Mouse (Mus musculus): ENCODE results near the gene Nek6.

The Nek6 gene

DNA sequence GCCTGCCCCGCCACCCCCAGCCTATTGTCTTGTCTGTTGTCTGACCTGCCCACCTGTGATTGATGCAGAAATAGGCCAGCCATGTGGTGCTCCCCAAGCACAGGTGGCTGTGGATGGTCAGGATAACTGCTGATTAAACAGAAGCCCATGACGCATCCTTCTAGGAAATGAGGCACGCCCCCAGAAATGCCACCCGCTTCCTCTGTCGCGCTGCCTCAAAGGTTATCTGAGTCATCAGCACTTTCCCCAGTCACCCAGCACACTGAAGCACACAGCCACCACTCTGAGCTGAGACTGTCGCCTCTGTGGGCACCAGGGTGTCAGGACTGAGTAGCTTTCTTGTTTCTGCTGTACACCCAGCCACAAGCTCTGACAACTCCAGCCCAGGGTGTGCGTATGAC, 24.9 kb downstream of the Nek6 start:
- no peak for DNase-seq (ENCODE audit: low spot score in 2 of 2)

DNA sequence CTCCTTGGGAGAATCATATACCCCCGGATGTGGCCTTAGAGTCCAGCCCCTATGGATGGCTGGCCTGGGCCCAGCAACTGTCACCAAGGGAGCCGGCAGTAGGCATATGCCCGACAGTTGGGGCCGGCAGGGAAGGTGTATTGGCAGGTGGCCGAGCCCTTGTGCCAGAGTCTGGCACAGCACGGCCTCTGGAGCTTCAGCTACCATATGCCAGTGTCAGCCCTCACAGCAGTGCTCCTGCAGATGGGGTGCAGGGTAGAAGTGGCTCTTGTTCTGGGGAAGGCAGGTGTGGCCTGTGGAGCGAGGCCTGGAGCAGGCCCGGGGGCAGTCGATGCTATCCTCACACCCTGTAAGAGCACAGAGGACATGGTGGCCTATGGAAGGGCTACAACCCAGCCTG, 28.2 kb downstream of the Nek6 start:
- peak; percentile 33 to 84 for DNase-seq (ENCODE audit: low spot score in 2 of 2)

DNA sequence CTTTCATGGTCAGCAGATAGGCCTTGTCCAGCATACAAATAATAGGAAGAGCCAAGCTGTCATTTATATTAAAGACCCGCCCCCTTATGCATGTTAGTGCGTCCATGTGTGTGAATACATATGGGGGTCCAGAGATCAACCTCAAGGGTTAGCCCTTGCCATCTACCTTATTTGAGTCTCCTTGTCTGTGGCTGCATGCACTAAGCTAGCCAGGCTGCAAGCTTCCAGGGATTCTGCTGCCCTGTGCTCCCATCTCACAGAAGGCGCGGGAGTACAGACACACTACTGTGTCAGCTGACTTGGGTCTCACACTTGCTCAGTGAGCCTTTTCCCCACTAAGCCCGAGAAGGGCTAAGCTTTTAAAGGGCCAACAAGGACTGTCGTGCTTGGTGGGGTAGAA, 29.2 kb downstream of the Nek6 start:
- no peak for DNase-seq (ENCODE audit: low spot score in 2 of 2)

DNA sequence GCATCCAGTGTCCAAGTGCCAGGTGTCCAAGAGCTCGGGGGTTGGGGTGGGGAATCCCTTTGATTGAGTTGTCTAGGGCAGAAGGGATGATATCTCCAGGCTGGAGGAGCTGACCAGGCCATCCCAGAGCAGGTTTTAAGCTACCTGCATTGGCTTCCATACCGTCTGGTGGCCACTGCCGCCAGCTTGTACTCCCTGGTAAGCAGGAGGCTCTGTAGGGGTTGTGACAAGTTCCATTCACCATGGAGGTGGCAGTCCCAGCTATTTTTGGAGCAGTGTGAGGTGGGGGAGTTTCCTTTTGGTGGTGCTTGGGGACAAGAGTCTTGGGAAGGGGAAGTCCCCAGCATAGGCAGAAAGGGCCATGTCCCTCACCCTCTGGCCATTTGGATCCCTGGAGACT, 29.7 kb downstream of the Nek6 start:
- no peak for DNase-seq (ENCODE audit: low spot score in 2 of 2)

DNA sequence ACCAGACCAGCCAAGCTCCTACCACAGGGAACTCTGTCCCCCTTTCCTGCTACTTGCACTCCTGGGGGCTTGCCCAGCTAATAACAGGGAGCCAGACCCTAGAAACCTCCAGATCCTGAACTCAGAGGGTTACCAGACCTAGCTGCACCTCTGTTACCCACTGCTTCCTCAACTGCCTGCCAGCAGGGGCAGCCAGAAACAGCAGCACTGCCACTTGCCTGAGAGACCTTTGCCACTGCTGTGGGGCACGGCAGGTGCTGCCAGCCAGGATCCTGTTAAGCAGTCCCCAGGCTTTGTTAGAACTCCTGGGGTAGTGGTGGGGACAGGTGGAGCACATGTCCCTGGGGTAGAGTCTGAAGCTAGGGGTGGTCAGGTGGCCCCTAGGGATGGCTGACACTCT, 30.1 kb downstream of the Nek6 start:
- DNase-seq (ENCODE audit: low spot score in 2 of 2) = no peak

DNA sequence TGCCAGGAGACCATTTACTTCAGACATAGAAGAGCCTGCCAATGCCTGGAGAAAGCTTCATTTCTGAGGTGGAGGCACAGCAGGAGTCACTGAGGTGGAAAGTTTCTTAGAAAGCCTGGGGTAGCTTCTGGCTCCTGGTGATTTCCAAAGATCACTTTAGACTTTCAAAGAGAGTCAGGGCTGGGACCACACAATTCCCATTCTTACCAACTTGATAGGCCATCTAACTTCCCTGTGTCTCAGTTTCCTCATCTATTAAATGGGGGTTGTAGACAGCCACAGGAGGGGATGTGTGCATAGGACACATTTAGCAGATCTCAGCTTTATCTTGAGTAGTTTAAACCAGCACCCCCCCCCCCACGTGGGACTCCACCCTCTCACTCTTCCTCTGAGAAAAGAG, 30.9 kb downstream of the Nek6 start:
- DNase-seq (ENCODE audit: low spot score in 2 of 2) = no peak

DNA sequence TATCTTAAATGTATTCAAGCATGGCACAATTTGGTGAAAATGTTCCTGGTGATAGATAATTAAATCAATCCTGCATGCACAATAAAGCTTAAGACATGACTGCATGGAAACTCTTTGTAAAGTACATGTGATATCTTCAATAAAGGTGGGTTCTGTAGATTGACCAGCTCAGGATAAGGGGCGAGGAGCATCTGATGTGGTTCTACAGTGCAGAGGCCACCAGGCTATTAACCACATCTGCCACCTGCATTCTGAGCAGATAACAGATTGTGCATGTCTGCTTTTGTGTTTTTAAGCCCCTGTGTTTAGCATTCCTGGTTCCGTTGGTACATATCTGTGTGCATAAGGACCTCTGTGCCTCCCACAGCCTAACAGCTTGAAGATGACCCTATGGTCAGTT, 31.7 kb downstream of the Nek6 start:
- no peak for DNase-seq (ENCODE audit: low spot score in 2 of 2)

DNA sequence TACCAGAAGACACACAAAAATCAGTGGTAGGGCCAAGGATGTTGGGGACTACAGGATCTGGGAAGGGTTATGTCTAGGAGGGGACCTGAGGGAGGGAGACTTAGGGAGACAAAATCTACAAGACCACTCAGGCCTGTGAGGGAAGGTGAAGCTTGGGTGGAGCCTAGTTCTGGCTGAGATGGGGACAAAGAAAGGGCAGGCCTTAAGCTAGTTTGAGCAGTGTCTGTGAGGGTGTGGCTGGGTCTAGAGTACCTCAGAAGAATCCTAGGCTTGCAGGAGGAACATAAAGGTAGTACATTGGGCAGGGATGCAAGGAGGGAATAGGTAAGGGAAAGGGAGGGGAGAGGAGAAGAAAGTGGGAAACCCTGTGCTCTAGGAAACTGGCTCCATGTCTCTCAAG, 32.9 kb downstream of the Nek6 start:
- no peak for DNase-seq (ENCODE audit: low spot score in 2 of 2)

DNA sequence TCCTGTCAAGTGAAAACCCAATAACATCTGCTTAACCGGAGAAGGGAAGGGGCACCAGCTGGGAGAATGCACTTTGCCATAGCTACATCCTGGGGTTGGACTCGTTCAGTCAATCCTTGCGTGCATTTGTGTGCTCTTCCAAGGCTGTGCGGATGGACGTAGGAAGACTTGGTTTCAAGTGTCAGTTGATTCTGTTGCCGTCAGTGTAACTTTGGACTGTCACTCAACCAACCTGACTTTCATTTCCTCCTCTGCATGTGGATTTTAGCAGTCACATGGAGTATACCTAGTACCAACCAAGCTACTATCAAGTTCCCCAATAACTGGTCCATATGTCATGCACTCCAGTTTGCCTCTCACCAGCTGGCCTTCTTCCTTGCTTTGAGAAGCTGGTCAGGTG, 33.5 kb downstream of the Nek6 start:
- no peak for DNase-seq (ENCODE audit: low spot score in 2 of 2)

DNA sequence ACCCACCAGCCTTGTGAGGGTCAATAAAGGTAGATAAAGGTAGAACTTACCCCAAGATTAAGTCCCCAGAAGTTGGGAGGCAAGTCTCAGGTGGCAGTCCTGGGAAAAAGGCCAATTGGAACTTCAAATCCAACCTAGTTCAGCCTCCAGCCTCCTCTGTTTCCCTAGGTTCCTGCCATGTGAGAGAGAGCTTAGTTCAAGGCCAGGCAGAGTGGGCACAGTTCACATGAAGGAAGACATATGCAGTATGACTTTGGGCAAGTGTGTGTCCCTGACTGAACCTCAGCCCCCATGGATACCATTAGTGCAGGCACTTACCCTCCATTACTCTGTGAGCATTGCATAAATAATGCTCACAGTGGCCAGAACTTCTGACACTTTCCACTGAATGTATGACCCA, 34.3 kb downstream of the Nek6 start:
- DNase-seq (ENCODE audit: low spot score in 2 of 2) = no peak

DNA sequence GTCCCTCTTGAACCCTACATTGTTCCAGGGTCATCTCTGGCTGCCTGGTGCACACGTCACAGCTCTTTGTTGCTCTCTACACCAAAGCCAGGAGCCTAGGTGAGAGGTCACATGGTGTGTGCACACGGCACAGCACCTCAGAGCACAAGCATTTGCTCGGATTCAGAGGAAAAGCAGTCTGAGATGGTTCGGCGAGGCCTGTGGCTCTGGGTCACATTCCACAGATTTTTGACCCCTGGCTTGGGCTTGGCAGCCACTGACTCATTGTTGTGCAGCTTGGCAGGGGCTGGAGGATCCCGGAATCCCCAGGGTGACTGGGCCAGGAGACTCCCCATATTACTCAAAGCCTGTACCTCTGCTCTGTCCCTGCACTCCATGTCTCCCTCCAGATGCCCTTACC, 34.8 kb downstream of the Nek6 start:
- DNase-seq (ENCODE audit: low spot score in 2 of 2) = no peak

DNA sequence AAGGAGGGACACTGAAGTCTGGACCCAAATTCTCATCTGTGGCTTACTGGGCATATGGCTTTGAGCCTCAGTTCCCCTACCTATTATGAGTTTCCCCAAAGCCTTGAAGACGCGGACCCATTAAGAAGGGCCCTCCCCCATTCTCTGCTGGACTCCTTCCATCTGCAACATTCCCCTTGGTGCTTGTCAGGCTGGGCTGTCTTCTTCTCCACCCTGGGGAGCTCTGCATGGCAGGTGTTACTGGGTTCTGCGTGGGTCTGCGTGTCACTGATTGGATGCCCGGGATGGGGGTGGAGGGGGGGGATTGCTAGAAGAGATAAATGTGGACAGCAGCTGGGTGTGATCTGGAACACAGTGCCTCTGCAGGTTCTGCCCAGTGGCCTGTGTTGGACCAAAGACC, 35.3 kb downstream of the Nek6 start:
- DNase-seq (ENCODE audit: low spot score in 2 of 2) = no peak

DNA sequence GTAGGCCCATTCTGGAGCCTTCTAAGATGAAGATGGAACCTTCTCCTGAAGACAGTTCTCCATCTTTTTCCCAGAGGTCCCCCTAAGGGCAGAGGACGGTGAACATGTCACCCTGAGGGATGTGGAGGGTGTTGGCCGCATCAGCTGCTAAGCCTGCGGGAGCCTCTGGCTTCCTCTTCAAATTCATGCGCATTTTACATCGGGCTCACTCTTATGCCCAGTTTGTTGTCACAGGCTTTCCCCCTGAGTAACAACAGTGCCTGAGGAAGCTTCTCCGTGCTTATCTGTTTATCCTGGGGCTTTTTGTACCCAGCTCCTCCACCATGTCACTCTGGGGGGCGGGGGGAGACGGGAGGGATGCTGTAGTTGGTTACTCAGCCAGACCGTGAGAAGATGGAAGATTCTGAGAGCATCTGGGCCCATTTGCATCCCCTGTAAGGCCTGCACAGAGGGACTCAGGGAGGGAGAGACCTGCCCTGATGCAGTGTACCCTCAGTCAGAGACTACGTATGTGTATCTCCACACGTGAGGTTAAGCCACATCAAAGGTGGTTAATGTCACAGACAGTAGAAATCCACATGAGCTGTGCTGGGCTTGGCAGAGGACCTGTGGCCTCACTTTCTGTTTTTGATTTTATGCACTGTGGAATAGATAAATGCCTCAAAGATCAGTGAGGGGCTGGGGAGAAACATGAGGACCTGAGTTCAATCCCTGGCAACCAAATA, 36.5 kb downstream of the Nek6 start:
- no peak for DNase-seq (ENCODE audit: low spot score in 2 of 2)

DNA sequence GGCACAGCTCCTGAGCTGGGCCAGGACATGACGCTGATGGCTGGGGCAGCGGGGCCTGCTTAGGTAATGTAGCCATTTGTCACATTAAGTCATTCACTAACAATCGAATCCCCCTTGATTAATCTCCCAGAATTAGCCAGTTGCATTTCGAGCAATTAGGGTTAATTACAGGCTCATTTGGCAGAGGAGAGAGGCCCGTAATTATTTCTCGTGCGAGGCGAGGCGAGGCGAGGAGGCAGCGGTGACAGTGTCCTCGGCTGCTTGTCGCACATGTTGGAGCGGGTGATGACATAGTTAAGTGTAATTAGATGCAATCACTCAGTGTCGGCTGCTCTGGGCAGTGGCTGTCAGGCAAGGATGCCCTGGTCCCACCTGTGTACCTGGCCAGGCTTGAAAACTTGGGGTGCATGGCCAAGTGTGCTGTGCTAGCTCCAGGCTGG, 40.6 kb downstream of the Nek6 start:
- no peak for DNase-seq (ENCODE audit: low spot score in 2 of 2)

DNA sequence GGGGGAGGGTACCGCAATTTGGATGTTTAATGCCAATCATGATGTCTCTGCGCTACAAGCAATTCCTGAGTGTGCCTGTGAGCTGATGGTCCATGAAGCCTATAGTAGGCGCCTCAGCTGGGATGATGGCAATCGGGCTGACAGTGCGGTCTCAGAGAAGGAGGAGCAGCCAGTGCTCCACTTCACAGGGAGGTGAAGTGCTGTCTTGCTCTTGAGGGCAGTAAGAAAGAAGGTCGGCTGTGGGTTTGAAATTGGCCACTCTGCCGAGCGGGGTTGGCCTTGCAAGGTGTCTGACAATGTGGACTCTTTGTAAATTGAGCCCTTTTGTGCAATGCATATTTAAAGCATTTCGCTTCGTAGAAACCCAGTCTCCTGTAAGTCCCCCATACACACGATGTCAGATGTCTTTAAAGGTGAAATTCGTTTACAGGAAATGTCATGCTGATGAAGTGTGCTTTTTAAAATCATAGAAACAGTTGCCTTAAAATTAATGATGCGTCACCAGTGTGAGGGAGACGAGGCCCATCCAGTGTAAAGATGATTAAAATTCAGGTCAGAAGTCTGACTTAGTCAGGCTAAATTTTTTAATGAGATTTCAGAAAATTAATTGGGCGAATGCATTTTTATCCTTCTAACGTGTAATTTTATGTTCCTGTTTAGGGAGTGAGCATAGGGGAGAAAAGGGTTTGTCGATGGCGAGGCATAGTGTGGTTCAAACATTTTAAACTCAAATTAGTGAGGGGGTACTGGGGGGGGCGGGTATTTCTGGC, 43.0 kb downstream of the Nek6 start:
- DNase-seq (ENCODE audit: low spot score in 2 of 2) = no peak

DNA sequence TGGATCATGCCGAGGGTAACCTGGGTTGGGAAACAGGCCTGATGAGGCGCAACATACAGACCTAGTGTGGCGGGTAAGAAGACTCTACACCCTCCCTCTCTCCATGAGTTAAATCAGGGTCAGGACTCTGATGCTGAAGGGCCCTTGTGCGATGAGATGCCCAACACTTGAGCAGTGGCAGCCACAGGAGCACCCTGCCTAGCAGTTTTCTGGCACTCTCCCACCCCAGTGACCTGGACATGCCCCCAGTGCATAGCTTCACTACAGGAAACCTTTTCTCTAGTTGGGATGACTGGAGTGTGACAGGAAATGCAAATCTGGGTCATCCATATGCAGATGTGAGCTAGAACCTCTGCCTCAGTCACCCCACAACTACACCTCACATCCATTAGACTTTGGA, 44.2 kb downstream of the Nek6 start:
- DNase-seq (ENCODE audit: low spot score in 2 of 2) = no peak

DNA sequence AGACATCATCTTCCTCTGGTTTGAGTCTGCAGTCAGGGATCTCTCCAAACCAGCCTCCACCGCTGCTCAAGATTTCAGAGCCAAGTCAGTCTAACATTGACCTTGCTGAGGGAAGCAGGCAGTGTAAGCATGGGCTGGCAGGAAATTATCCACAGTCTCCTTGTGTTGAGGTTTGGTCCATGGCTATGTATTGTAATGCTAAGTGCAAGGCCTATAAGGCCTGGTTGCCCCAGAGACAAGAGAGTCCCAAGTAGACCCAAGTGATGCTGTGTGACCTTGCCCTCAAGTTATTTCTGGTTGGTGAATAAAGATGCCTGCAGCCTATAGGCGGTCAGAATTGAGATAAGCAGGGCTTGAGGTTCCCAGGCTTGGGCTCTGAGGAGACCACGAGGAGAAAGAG, 45.3 kb downstream of the Nek6 start:
- no peak for DNase-seq (ENCODE audit: low spot score in 2 of 2)

DNA sequence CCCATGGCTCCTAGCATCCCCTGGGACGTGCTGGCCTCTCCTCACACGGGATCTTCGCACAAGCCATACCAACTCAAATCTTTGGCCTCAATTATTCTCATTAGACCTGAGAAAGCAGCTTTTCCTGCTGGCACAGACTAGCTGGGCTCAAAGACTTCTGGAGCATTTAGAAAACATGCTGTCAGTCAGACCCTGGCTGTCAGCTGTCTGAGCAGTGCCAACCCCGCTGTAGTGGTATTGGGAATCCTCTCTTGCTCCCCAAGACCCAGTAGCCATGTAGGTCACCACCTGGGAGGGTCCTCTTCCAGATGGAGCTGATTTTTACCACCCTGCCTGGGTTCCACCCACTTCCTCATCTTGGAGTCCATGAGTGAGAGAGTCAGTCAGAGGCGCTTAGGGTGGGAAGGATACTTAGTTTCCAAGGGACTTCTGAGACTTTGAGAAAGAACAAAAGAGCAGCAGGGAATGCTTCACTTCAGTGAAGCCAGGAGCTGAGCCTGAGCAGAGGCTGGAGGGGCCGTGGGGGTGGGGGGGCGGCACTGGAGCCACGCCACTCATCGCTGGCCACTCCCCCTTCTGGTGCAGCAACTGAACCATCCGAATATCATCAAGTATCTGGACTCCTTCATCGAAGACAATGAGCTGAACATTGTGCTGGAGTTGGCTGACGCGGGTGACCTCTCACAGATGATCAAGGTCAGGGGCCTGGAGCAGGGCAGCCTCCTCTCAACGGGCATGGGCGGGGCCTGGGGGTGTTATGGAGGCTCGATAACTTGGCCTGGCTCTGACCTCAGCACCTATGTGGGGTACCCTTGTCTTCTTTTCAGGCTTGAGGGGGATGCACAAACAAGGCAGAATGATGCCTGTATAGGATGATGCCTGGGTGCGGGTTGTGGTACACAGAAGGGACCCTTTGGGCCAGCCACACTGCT, 49.1 kb downstream of the Nek6 start:
- DNase-seq (ENCODE audit: low spot score in 2 of 2) = no peak

DNA sequence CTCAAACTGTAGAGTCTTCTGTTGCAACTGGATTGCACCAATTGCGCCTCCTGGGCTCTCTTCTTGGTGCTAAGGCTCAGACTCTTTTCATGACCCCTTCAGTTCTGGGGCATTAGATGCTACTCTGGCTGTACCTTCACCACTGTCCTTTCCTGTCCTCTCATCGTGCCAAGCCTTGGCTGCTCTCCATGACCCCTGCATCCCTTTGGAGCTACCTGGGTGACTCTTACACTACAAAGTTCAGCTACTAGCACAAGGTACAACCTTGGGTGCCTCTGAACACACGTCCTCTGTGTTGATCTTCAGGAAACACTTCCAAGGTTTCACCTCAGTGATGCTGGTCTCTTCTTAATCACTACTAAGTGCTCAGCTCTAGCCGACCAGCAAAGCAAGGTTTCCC, 51.2 kb downstream of the Nek6 start:
- no peak for DNase-seq (ENCODE audit: low spot score in 2 of 2)

DNA sequence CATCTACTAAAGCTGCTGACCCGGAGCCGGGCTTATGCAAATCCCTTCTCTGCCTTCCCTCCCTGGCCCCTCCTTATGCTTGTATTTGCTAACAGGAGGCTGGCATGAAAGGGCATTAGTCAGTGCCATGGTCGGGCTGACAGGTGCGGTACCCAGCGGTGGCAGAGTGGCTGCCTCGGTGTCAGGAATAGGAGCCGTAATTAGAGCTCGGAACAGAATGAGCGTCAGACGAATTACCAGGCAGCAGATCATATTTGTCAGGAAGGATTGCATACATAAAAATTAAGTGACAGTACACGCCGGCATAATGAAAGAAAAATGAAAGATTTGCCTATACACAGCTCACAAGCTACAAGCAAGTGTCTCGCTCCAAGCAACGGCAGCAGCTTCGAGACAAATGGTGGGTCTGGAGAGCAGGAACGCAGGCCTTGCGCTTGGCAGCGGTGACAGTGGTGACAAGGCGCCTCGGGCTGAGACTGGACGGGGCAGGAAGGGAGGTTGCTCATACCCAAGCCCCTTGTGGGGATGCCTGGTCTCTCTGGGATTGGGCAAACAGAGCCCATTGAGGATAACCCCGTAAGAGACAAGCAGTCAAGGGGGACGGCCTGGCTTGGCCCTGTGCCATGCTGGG, 60.6 kb downstream of the Nek6 start:
- DNase-seq (ENCODE audit: low spot score in 2 of 2) = peak in 1 of 2 experiments; percentile 48

DNA sequence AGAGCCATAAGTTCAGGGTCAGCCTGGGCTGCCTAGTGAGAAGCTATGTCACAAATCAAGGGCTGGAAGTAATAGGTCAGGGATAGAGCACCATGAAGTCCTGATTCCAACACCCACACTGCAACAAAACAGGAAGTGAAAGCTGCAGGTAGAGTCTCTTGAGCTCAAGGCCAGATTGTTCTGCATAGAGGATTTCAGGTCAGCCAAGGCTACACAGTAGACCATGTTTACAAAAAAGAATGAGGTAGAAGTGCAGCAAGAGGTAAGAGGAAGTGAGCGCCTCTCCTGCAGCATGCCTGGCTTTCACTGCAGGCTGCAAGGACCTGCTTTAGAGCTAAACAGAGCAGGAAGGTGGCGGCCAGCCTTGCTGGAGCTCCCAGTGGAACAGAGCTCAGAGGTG, 63.3 kb downstream of the Nek6 start:
- DNase-seq (ENCODE audit: low spot score in 2 of 2) = no peak
